Mouse (Mus musculus) heart, postnatal 0 days (tissue): ENCODE data around the gene Farp1.

ENCODE experiments used
- CTCF ChIP-seq: IDR thresholded peaks from 2 replicates; pipeline ENCODE4 v1.5.1; 2016; ENCODE audit warnings: antibody characterized with exemption, control low read depth, low read depth
- EP300 ChIP-seq: IDR thresholded peaks from 2 replicates; pipeline ENCODE4 v1.6.1; 2016; ENCODE audit warnings: antibody characterized with exemption, low read depth

GRCm38 (mm10) chr14:121101531-121101930 is 66.5 kb downstream of the Farp1 start:
- TF ChIP-seq EP300 (no peak), CTCF (no peak)
